Mouse (Mus musculus) kidney, adult 2 months (tissue): ENCODE data around the gene Tmem108. TPM values are rescaled to one million over a fixed set of nuclear protein-coding genes. Genes with fewer than 3 reads are reported as not detected.

Source experiments
- DNase-seq: peaks from one replicate; pipeline ENCODE4 v3.0.0; 2021
- H3K27ac ChIP-seq: fragments of 200-500 bp; 2 replicates; pipeline ENCODE4 v1.5.1; 2012; ENCODE audit warnings: low read depth, low read length, control low read depth, inconsistent platforms; ENCODE audit not compliant: insufficient read depth
- H3K27me3 ChIP-seq: fragments of 200-500 bp; replicated peaks from 2 replicates; pipeline ENCODE4 v1.6.1; 2012; ENCODE audit warnings: mild to moderate bottlenecking, moderate library complexity, low read length, inconsistent platforms; ENCODE audit not compliant: control insufficient read depth, insufficient read depth
- H3K36me3 ChIP-seq: fragments of 200-500 bp; 2 replicates; pipeline ENCODE4 v1.6.1; 2012; ENCODE audit warnings: mild to moderate bottlenecking, moderate library complexity, low read length, inconsistent platforms; ENCODE audit not compliant: control insufficient read depth, insufficient read depth
- H3K4me1 ChIP-seq: fragments of 200-500 bp; 2 replicates; pipeline ENCODE4 v1.6.1; 2011; ENCODE audit warnings: low read length; ENCODE audit not compliant: control insufficient read depth, insufficient read depth
- H3K4me3 ChIP-seq: fragments of 200-500 bp; 2 replicates; pipeline ENCODE4 v1.5.1; 2011; ENCODE audit warnings: mild to moderate bottlenecking, low read depth, low read length, control low read depth; ENCODE audit not compliant: insufficient read depth
- CTCF ChIP-seq: fragments of 200-500 bp; conservative IDR thresholded peaks from 2 replicates; pipeline ENCODE4 v1.5.1; 2011; ENCODE audit warnings: low read depth, mild to moderate bottlenecking, control low read depth, low read length, moderate library complexity, mixed read lengths; ENCODE audit not compliant: insufficient read depth, insufficient read length
- POLR2A ChIP-seq: fragments of 200-500 bp; IDR thresholded peaks from one replicate; pipeline ENCODE4 v1.6.1; 2011; ENCODE audit warnings: low read depth, low read length, control low read depth
- WGBS: fragments of 180-500 bp; shearing (Covaris S2); methylation state at CpG from one replicate; pipeline ENCODE4 v1.1.7; 2018; 5-methylcytosine and 5-hydroxymethylcytosine counted together
- polyA plus RNA-seq: library from polyadenylated mRNA; depleted of rRNA; stranded (reverse); fragments of >200 nt; gene quantifications from 2 replicates; pipeline ENCODE4 v1.2.3, GENCODE M21; 2012

The Tmem108 gene
- polyA plus RNA-seq, 1 experiment, result 7.1 TPM

GRCm38 (mm10) chr9:103661873-103662272 is 99.8 kb downstream of the Tmem108 start:
- DNase-seq, result no peak
- no peaks in the 10 kb centered on the region for H3K27me3 ChIP-seq

GRCm38 (mm10) chr9:103657981-103658380 is 103.7 kb downstream of the Tmem108 start:
- no peak for DNase-seq
- Histone ChIP-seq H3K4me3 (no peak overlapping the region), H3K4me1 (0 out of 2 replicates have a peak, but pooled peaks cover 3% of the 10 kb centered on the region), H3K27ac (no peak overlapping the region), H3K36me3 (no peaks in the 10 kb centered on the region), H3K27me3 (no peaks in the 10 kb centered on the region)
- WGBS, result 81% methylated on average over 5 of the region's 5 CpGs
- no peak for TF ChIP-seq POLR2A
- no peak for TF ChIP-seq CTCF

More at GRCm38 (mm10) chr9:103661873-103662272, 99.8 kb downstream of the Tmem108 start:
- TF ChIP-seq POLR2A (no peak), CTCF (no peak)
- Histone ChIP-seq H3K4me3 (no peak overlapping the region), H3K27ac (no peak overlapping the region), H3K4me1 (0 out of 2 replicates have a peak, but pooled peaks cover 3% of the 10 kb centered on the region), H3K36me3 (no peaks in the 10 kb centered on the region)
- WGBS, result 95% methylated on average over 1 of the region's 1 CpGs

GRCm38 (mm10) chr9:103657183-103657975 is 104.3 kb downstream of the Tmem108 start:
- H3K27ac ChIP-seq, result no peak overlapping the region
- no peak overlapping the region for H3K4me3 ChIP-seq
- 44% methylated on average over 13 of the region's 13 CpGs for WGBS
- TF ChIP-seq CTCF, result no peak
- TF ChIP-seq POLR2A, result no peak
- H3K36me3 ChIP-seq, result no peaks in the 10 kb centered on the region
- 0 out of 2 replicates have a peak, but pooled peaks cover 3% of the 10 kb centered on the region for H3K4me1 ChIP-seq
- DNase-seq, result peak; percentile 51
- no peaks in the 10 kb centered on the region for H3K27me3 ChIP-seq

GRCm38 (mm10) chr9:103653995-103654587 is 107.5 kb downstream of the Tmem108 start:
- H3K27ac ChIP-seq, result no peak overlapping the region
- TF ChIP-seq CTCF, result no peak
- TF ChIP-seq POLR2A, result no peak
- 0 out of 2 replicates have a peak, but pooled peaks cover 3% of the 10 kb centered on the region for H3K4me1 ChIP-seq
- H3K4me3 ChIP-seq, result no peak overlapping the region
- WGBS, result 32% methylated on average over 10 of the region's 10 CpGs
- DNase-seq, result no peak
- H3K27me3 ChIP-seq, result no peaks in the 10 kb centered on the region
- H3K36me3 ChIP-seq, result no peaks in the 10 kb centered on the region

GRCm38 (mm10) chr9:103652127-103652882 is 109.3 kb downstream of the Tmem108 start:
- H3K27ac ChIP-seq, result no peak overlapping the region
- H3K4me3 ChIP-seq, result no peak overlapping the region
- no peak for DNase-seq
- H3K36me3 ChIP-seq, result no peaks in the 10 kb centered on the region
- H3K4me1 ChIP-seq, result 0 out of 2 replicates have a peak, but pooled peaks cover 3% of the 10 kb centered on the region
- TF ChIP-seq CTCF (no peak), POLR2A (no peak)
- H3K27me3 ChIP-seq, result no peaks in the 10 kb centered on the region
- 82% methylated on average over 8 of the region's 8 CpGs for WGBS

- TF ChIP-seq POLR2A, result no peak
- no peak; the same call in 1 of the 2 replicates for TF ChIP-seq CTCF
- H3K27ac ChIP-seq, result no peak overlapping the region
- DNase-seq, result no peak
- 0 out of 2 replicates have a peak, but pooled peaks cover 3% of the 10 kb centered on the region for H3K4me1 ChIP-seq
- WGBS, result 51% methylated on average over 2 of the region's 2 CpGs
- no peaks in the 10 kb centered on the region for H3K27me3 ChIP-seq
- no peak overlapping the region for H3K4me3 ChIP-seq
- H3K36me3 ChIP-seq, result no peaks in the 10 kb centered on the region
Observed at GRCm38 (mm10) chr9:103646605-103647004, 115.0 kb downstream of the Tmem108 start.
